Mouse (Mus musculus) urinary bladder, postnatal 4 days (tissue): ENCODE results near the gene E030018B13Rik.

ENCODE experiments used
- DNase-seq, 2 experiments: peaks; one replicate each; pipeline ENCODE4 v3.0.0; 2021 to 2022; ENCODE audit warnings: low spot score in 2 of 2

Gene E030018B13Rik

DNA sequence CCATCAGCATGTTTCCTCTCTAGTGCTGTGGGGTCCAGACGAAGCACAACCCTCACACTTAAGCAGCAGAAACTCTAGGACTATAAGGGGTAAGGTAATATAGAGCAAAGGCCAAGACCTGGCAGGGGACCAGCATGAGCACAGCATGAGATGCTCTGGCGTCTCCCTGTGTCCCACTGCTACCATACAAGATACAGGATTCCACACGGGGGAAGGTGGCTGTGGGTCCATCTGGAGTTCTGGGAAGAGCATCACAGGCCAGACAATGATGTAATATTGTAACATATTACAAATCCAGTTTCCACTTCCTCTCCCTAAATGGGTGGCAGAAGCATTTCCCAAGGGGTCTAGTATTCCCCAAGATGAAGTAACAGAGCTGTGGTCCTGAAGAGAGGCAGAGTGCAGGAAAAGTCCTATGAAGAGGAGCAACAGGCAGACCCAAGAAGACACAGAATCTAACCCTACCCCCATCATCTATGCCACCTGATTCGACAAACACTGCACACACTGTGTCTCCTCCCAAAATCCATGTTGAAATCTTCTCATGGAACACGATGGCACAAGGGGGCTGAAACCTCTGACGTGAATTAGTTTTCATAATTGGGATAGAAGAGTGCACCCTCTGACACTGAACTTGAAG is at the start of gene E030018B13Rik:
E030018B13Rik (plus strand) TSS at position 590 of the 640 bp plus-strand sequence.
- no peak for DNase-seq

DNA sequence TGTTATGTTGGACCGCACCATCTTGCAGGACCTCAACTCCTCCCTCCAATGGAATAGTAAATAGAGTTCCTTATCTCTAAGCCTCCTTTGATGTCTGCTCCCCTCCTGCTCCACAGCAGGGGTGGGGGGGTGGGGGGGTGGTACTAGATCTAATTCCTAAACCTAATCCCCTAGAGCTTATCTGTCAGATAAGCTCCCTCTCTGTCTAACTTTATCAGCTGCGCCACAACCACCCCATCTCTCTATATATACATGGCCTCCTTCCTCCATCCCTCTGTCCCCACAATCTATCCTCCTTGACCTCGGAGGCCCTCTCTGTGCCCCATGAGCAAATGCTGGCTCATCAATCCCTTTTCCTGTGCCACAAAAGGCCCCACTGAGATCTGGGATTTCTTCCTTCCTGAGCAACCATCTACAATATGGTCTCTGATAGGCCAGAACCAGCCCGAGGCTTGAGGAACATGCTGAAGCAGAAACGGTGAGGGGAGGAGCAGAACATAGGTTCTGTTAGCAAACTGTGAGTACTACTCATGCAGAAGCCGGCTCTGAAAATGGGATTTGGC is 48.2 kb upstream of the E030018B13Rik start:
- DNase-seq, result no peak

DNA sequence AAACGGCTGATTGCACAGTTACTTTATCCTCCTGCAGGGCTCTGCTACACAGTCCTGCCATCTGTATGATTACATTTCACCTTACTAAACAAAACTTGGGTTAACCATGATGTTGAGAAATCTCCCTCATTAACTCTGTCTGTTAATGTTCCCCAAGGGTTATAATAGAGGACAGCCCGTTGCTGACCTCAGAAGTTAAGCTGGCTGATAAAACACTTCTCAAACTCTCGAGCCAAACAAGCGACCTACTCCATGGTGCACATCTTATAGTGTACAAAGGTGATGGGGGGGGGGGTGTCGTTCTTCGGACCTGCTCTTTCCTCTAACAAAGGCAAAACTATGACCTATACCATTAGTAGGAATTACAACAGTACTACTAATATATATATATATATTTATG is 45.0 kb upstream of the E030018B13Rik start:
- no peak for DNase-seq

DNA sequence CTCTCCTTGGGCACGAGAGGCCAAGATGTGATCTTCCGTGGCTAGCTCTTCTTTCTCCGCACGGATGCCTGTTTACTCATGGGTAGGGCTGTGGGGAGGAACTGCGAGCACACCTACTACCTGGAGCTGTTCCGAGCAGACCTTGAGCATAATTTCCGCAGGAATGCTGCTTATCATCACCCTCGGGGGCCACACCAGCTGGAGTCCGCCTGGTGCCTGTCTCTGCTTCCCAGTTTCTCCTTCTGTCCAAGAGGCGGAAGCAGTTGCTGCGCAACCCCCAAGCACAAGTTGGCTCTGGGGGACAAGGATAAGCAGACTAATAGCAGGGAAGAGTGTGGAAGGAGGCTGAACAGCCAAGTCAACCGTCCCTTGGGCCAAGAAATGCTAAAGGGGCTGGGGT is 42.8 kb upstream of the E030018B13Rik start:
- DNase-seq, result no peak

DNA sequence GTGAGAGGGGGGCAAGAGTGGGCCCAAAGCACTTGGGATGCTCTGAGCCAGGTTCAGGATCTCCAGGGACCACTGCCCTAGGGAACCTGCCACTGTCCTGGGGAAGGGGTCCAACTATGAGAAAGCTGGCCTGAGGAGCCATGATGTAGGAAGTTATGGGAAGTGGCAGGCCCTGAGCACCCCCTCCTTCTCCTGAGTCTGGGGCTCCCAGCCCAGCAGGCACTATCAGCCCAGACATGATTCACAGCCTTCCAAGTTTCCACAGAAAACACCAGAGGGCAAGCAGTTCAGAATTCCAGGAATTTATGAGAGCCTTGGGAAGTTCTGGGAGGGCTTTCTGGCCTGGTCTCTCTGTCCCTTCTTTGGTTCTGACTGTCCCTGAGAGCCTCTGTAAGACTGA is 41.0 kb upstream of the E030018B13Rik start:
- no peak for DNase-seq

DNA sequence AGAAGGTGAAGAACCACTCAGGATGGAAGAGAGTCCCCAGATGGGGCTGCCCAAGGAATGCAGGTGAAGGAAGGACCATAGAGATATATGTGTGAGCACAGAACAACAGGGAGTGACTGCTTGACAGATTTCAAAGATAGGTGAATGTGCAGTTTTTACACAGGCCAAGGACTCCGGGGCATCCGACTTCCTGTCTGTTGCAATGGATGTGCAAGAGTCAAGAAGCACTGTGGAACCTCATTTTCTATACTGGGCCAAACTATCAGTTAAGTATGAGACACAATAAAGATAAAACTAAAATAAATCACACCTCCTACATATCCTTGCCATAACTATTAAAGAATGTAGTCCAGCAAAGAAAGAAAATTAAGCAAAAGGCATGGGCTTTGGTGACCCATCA is 40.0 kb upstream of the E030018B13Rik start:
- no peak for DNase-seq

DNA sequence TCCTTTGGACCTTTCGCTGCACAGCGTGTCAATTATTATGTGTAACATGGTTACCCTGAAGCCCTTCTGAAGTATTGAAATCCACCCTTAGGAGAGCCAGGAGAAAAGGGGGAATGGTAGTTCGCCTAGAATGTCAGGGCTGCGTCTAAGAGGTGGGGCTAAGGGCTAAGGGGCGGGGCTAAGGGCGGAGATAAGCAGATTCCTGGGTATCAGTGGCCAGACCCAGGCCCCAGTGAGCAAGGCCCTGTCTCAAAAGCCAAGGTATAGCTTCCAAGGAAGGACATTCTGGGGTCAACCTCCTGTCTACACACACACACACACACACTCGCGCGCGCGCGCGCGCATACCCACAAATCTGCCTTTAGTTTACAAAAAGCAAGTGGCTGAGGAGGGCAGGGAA is 39.0 kb upstream of the E030018B13Rik start:
- DNase-seq, result no peak

DNA sequence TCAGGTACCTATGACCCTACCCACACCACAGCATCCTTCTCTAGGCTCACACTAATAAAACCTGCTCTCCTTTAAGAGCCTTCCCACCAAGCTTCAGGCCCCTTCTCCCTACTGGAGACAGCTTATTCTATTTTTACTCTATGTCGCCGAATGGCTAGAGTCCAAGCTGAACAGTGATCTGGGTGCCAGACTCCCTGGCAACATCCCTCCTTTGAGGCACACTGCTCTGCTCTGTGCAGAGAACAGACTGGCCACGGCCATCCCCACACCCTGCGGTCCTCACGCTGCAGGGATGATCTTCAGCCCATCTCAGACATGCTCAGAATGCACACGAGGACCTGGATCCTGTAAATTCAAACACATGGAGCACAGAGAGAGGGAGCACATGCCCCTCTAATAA is 37.1 kb upstream of the E030018B13Rik start:
- no peak for DNase-seq

DNA sequence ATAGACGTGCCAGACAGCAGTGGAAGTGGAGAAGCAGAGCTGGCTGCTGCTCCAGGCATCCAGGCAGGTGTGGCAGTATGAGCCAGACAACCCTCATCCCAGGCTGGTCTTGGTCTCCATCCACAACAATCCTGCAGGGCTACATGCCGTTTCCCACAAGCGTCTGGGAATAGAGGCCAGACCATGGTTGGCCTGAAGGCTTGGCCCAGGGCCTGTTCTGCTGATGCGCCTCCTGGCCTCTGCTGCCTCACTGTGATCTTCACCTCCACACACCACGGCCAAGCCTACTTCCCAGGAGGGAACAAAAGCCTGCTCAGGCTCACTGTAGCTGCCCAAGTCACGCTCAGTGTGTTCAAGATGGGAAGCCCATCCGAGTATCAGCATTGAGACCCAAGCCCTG is 33.9 kb upstream of the E030018B13Rik start:
- no peak for DNase-seq

DNA sequence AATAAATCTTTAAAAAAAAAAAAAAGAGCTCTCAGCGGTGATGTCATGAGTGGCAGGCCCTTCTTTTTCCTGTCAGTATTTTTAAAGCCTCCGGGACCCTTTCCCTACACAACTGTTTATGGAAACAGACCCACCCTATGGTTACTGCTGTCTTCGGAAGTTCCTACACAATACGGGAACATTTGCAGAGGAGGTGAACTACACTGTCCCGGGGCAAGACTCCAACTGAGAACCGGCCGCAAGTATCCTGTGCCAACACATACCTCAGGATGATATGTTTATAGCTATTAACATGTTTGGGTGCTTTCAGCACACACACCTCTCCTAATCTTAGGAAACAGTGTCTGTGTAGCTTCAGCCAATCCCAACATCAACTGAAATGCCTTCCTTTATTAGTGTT is 31.6 kb upstream of the E030018B13Rik start:
- no peak for DNase-seq

DNA sequence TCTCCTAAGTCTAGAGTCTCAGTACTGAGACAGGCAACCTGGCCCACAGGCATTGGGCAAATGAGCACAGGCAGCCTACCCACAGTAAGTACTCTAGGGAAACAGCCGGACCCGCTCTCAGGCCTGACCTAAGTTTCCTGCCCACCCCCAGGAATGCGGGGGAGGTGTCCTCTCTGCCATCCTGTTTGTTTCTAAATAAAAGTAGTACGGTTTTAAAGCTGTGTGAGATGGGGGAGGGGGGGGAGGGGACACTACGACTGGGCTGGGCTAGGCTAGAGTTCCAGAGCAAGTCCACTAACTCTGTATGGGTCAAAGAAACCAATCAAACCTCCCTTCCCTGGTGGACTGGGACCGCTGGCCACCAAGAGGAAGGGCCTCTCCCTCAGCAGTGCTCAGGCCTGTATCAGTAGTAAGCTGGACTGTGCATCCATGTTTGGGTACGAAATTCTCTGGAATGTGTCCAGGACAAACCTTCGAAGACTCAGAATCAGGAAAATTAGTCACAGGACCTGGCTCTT is 29.6 kb upstream of the E030018B13Rik start:
- no peak for DNase-seq

DNA sequence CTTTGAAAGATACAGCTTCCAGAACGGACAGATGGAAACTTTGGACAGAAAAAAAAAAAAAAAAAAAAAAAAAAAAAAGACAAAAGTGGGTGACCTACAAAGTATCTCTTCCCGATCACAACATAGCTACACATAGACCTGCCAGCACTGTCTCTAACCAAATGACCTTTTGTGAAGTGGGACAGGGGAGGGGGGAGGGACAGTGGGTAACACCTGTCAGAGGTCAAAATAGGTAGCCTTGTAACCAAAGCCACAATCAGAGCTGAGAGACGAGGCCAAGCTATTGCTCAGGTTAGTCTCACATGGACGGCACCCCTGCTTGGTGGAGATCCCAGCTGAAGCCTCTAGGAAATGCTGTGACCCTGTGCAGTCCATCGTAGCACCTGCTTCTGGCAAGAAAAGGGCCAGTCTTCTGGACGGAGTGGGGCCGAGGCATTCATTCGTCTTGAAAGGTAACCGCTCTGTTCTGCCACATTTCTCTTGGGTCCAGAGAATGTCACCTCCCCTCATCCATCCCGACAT is 29.0 kb upstream of the E030018B13Rik start:
- DNase-seq, result no peak

DNA sequence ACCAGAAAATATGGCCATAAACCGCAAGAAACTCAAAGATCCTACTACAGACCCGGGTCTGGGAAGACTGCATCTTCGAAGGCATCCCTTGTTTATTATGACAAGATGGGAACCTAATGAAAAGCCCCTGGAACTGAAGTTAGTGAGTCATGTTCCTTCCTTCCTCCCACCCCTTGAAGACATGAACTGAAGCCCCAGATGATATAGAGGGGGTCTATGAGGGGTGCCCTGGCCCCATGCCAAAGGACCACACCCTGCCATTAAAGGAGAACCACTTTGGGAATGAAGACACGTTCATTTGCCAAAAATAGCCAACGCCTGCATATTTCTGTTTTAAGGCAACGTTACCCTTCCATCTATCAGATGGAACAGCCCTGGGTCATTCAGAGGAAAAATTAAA is 28.0 kb upstream of the E030018B13Rik start:
- DNase-seq, result no peak

DNA sequence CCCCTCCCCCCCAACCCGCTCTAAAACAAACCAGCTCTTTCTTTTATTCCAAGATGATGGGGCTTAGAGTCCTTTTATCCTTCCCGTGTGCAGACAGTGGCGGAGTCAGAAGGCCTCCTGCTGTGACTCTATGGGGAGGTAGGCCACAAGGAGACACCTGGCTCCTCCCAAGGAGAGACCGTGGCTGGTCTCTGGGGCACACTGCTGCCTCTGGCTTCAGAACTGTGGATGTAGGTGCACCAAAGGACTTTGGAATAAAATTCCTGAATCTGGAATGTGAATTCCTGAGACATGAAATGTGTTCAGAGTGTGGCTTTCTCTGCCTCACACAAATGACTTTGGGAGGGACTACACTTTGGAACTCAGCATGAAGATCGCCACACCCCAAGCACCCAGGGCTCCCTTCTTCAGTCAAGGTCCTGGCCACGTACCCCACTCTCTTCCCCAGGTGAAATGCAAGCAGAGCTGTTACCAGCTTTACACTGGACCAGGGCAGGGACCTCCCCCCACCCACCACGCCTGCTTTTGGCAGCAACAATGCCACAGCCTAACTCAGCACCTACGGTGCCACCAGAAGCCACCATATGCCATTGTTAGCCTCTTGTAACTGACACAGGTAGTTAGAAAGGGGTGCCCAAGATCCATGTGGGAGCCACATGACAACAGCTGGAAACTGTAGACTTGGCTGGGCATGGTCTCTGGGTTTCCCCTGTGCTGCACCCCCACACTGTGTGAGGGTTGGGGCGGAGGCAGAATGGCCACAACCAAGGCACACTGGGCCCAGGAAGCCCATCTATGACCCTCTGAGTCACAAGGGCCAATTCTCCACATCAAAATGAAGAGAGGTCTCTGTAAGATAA is 27.3 kb upstream of the E030018B13Rik start:
- DNase-seq, result no peak

DNA sequence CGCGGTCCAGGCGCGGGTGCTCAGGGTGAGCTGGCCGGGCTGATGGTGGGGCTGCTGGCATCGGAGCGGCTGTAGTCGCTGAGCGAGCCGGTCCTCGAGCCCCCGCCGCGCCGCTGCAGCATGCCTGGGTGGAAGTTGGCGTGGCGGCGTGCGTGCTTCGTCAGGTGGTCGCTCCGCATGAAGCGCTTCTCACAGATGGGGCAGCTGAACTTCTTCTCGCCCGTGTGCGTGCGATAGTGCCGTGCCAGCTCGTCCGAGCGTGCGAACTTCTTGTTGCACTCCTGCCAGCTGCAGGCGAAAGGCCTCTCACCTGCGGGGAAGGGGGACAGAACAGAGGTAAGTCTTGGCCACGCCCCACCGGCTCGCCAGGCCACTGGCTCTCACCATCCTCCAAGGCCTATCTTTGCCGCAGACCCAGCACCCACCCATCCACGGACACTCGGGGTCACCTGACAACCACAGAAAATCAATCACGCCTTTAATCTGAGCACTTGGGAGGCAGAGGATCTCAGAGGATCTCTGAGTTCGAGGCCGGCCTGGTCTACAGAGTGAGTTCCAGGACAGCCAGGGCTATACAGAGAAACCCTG is 25.1 kb upstream of the E030018B13Rik start:
- no peak for DNase-seq

DNA sequence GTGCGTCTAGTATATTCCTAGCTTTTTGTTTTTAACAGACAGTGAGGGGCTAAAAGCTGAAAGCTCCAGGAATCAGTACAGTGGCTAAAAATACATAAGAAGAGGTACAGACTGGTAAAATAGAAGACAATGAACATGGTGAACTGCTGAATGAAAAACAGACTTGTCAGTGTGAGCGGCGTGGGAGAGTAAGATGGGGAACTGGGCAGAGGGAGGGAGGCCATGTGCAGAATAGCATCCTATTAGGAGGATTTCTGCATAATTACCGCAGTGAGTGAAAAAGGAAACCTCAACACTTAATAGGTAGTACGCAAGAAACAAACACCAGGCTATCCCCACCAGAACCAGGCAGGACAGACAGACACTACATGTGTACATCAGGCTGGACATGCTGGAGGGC is 23.5 kb upstream of the E030018B13Rik start:
- no peak for DNase-seq

DNA sequence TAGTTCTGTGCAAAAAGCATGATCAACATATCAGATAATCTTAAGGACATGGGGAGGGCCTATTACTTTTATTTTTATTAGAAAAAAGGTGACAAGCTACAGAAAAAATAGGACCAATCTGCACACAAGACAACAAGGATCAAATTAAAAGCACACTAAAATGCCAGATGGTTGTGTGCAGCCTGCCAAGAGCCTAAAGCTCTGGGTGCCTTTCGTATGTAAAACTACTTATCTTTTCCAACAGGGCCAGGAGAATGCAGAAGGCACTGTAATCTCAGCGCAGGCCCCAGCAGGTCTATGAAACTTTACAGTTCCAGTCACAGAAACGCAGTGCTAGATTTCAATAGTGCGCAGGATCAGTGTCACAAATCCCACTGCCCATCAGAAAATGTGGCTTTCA is 22.9 kb upstream of the E030018B13Rik start:
- no peak for DNase-seq

DNA sequence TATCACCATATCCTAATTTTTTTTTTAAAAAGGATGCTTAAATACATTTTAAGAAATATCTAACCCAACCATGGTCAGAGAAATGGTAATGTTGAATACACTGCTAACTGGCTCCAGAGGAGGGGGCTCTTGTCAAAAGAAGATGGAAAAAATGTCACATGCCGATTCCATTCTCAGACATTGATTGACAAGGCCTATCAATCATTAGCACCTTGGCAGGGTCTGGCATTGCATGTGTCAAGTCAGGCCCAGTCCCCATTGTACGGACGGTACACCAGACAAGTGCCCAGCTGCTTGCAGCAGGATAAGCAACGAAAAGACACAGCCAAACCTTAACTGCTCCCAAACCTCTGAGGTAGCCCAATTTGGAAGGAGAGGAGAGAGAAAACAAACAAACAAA is 22.0 kb upstream of the E030018B13Rik start:
- DNase-seq, result no peak

DNA sequence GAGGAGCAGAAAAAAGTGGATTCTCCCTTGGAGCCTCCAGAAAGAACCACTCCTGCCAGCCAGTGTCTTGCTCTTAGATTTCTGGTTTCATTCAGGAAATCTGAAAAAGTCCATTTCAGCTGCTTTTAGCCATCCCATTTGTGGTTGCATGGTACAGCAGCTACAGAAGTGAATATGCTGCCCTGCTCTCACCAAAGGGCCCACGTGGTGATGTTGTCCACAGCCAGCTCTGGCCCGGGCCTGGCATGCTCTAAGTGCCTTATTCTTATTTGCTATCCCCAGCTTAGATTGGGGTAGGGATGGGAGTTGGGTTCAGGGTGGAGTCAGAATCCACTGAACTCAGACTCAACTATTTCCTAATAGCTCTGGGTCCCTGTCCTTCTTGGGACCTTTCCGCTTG is 21.4 kb upstream of the E030018B13Rik start:
- DNase-seq, result no peak

DNA sequence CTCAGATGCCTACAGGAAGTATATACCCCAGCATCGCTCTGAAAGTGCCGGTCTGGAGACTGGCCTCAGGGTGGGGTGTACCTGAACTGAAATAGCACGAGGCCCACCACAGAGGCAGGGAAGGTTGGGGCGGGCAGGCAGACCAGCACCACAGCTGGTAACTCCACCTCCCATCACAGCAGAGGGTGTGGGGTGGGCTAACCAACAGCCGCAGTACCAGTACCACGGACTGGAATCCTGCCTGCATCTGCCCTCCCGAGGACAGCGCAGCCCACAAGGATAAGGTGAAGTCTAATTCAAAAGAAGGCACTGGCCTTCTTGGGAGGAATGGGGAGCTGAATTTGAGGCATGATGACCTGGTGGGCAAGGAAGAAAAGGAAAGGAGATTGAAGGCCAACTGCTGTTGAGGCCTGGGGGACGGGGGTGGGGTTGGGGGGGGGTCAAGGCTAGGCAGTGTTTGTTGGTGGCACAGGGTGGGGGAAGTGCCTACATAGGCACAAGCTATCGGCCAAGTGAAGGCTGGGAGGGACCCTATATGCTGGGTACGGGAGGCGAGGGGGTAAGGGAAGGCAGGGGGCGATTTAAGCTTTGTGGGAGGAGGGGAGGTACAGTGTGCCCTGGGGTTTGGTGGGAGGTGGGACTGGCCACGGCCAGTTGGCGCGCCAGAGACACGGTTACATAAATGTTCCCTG is 20.2 kb upstream of the E030018B13Rik start:
- DNase-seq, result no peak

DNA sequence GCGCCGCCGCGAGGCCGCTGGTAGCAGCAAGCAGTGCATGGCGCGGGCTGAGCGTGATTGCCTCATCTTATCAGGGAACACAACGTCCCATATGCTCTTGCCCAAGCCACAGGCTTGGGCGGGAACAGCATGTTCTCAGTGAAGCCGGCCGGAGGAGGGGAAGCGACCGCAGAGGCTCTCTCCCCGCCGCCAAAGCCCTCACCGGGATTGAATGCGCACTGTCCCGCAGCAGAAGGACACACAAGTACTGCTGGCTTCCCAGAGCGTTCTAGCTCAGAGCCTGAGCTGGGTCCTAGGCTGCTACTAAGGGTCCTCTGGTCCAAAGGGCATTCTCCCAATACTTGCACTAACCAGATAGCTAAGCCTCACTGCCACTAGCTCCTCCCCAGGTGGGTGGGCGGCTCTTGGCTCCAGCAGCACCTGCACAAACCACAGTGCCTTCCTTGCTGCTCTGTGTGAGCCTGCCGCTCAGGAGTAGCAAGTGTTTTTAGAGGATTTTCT is 19.6 kb upstream of the E030018B13Rik start:
- peak; percentile 86 for DNase-seq
